Mouse (Mus musculus): ENCODE data around the gene Rnaseh2c.

Rnaseh2c gene

DNA sequence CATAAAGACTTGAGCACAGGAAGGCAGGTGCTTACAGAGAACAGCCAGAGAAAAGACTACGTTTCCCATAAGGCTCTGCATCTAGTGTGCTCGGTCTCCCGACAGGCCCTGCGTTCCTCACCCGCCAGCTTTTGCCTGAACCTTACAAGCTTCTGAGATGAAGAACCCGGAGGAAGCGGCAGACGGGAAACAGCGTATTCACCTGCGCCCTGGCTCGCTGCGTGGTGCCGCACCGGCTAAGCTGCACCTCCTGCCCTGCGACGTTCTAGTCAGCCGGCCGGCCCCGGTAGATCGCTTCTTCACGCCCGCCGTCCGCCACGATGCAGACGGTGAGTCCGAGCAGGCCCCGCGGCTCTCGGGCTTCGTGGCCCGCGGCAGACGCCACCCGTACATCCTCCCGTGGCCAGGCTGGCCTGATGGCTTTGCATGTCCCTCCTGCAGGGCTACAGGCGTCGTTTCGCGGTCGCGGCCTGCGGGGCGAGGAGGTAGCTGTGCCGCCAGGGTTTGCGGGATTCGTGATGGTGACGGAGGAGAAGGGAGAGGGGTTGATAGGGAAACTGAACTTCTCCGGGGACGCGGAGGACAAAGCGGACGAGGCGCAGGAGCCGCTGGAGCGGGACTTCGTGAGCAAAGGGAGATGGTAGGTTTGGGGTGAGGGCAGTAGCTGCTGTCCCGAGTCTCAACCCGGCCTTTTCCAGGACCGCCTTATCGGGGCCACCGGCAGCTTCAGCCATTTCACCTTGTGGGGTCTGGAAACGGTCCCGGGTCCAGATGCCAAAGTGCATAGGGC, at the start of gene Rnaseh2c:
TSS of gene Rnaseh2c (plus strand) at position 122 of the 790 bp plus-strand sequence.
- peak; percentile 97 for DNase-seq (ENCODE audit: low read depth, low spot score)

DNA sequence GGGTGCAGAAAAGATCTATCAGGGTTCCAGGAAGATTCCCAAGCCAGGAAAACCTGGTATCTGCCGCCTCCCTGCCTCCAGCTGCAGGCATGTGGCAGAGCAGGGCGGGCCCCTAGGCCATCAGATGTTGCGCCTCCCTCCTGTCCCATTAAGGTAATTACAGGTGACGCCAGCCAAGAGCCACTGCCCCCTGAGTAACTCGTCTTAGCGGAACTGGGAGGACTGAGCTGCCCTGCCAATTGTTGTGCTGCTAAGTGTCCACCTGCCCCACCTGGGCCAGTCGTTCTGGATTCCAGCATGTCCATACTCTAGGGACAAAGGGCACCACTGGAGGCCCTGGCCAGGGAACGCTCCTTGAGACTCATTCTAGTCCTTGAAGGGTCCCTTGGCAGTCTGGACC, 47.9 kb upstream of the Rnaseh2c start:
- DNase-seq (ENCODE audit: low read depth, low spot score), result no peak

DNA sequence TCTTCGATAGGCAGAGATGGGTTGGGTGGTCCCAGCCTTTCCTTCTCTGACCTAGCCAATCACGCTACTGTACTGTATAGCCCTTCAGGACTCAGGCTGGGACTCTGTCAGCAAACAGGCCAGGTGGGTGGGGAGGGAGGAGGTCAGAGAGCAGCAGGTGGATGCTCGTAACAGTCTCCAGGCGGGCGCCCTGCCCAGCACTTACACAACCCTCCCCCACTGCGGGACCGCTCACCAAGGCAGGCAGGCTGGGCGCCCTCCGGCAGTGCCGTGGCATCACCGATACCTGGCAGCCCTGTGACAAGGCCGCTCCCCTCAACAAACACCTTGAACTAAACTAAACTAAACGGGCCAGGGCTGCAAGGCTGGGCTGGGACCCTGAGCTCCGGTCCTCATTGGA, 47.5 kb upstream of the Rnaseh2c start:
- DNase-seq (ENCODE audit: low read depth, low spot score), result no peak

DNA sequence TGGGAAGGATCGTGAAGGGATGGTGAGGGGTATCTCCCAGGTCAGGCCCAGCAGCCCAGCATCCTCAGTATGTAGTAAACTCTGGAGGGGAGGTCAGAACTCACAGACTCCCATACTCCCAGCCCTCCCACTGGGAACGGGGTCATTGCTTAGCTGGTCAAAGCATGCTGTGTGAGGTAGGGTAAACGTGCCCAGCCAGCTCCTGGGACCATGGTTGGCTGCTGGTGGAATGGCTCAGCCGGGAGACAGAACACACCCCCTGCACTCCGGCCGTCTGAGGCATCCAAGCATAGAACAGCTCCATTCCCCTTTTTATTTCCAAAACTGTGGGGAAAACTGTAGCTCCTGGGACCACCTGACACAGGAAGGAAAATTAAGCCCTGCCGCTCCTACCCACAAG, 43.5 kb upstream of the Rnaseh2c start:
- DNase-seq (ENCODE audit: low read depth, low spot score), result no peak

DNA sequence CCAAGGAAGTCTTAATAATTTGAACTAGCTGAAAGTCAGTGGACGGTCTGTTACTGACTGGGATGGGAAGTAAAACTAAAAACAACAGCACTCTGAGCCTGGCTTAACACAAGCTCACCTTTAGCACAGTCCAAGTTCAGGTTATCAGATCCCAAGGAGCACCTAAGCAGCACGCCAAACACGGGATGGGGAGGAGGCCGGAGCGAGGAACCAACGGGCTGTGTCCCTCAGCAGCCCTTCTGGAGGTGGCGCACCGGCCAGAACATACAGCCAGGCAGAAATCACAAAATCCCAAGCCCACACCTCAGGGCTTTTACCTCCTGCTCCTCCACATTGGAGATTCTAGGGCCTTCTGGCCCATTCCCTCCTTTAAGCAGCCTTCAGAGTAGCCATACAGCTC, 42.9 kb upstream of the Rnaseh2c start:
- DNase-seq (ENCODE audit: low read depth, low spot score), result no peak

DNA sequence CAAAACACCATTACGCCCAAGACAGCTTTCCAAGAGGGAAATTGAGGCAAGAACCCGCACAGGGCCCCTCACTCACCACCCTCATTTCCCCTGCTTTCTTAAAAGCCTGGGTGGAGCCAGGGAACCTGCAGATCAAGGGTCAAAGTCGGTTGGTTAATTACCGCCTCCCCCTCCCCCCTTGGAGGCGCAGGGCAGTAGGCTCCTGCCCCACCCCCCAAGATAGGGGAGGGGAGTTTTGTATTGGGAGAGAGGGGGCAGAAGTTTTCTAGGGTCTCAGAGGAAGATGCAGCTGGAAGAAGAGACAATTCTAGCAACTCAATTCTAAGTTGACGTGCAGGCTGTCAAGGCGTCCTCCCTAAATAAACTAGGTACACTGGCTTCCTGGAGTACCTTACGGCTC, 42.4 kb upstream of the Rnaseh2c start:
- no peak for DNase-seq (ENCODE audit: low read depth, low spot score)

DNA sequence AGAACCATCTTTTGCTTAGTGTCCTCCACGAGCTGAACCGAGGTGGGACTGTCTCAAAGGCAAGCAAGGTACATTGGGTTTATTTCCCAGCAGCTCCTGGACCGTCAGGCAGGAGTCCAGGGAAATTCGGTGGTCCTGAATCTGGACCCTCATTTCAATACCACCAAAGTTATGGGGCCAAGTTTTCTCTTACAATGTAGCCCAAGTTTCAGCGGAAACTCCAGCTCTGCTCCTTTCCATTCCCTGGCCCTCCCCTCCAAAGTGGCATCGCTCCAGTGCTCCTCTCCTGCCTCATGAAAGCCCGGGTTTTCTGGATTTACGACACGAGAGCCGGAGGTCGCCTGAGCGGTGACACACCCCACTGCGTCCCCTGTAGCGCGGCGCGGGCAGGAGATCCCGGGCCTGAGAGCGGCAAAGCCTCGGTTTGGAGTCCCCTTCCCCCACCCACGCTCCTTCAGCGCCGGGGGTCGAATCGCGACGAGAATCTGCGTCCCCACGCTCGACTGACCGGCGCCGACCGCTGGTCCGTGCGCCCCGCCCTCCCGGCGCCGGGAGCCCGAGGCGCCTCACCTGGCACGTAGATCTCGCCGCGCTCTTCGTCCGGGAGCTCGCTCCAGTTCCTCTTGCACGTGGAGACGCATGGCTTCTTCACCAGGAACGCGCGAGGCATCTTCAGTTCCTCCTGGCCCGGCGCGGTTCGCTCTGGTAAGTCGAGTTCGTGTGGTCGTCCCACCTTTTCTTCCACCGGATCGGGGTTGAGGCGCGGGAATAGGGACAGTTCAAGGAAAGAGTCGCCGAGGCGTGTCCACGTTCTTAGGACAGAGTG, 41.8 kb upstream of the Rnaseh2c start:
- no peak for DNase-seq (ENCODE audit: low read depth, low spot score)

DNA sequence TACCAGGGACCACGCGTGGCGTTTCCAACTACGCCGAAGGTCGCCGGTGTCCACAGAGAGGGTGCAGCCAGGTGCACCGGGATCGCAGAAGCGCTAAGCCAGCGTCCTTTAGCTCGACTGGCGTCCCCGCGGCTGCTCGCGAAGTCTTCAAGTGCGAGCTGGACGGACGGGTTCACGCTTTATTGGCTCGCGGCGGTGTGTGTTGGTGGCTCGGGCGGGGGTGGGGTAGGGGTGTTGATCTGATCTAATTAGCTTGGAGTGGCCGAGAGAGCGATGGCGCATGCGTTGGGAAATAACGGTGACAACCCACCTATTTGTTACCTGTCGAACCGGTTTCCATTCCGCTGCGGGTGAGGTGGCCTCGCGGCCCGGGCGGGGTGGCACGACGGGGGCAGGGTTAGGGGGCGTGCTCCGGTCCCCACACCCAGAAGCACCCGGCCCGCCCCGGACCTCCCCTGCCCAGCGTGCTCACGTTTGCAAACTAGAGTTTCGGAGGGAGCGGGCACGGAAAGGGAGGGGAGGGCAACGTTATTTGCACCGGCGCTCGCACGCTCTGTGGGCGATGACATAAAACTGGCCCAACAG, 41.1 kb upstream of the Rnaseh2c start, which contains the start of gene Ovol1:
TSS of gene Ovol1 (minus strand) at position 190 of the 585 bp plus-strand sequence.
- DNase-seq (ENCODE audit: low read depth, low spot score), result no peak

DNA sequence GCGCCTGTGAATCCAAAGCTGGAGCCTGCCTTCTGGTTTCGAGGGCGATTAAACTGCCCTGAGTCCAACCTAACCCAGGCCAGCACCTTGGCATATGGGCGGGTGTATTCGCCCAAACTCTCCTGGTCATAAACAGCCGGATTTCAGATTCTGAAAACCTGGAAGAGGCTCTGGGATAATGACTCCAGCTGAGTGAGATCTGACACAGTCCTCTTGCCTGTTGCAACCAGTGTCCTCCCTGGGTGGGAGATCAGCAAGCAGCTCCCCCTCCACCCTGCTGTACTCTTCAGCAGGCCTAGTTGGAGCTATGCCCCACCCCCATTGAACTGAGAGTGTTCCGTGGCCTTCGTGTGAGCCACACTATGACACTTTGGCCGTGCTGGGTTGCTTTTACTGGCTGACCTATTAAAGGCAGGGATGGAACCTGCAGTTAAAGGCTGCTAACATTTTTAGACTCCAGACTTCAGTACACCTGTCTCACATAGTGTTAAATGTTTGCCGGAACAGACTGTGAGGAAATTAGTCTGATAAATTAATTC, 40.4 kb upstream of the Rnaseh2c start:
- DNase-seq (ENCODE audit: low read depth, low spot score), result no peak

DNA sequence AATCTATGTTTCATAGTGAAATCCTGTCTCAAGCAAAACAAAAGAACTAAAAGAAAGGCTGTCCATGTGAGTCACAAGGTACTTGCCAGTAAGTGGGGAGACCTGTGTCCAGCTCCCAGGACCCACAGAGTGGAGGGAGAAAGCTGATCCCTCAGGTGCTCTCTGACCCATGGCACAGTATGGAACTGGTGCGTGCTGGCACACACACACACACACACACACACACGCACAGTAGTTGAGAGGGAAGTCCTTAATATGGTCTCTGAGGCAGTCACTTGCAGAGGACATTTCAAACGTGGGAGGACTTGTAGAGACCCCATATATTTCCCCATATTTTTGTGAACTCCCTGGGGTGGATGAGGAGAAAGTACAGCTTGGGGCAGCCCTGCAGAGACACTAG, 39.8 kb upstream of the Rnaseh2c start:
- no peak for DNase-seq (ENCODE audit: low read depth, low spot score)

DNA sequence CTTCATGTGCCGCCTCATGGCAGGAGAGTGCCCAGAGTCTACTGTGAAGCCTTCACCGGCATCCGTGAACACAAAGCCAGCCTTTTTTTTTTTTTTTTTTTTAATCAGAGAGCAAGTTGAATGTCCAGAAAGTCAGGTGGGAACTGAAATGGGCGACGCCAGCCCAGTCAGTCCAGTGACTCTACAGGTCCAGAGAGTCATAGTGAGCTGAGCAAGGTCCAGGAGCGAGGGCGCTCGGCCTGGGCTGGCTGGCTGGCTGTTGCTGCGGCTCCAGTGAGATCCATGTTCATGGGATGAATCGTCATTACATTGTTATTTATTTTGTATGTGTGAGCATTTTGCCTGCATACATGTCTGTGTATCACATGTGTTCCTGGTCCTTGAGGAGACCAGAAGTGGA, 38.9 kb upstream of the Rnaseh2c start:
- DNase-seq (ENCODE audit: low read depth, low spot score), result no peak

DNA sequence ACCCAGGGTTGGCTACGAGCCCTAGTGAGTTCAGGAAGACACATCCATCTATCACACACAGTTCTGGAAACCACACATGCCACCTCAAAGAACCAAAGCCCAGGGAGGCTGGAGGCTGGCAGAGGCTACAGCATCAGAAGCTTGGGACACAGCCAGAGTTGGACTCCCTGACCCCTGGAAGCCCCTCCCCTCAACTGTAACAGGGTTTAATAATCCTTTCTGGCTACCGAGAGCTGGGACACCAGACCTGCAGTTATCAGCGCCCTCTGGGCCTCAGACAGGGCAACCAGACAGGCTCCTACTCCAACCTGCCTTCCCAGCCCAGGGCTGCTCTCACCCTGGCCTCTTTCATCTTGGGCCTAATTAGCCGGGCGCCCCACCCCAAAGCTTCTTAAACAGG, 35.4 kb upstream of the Rnaseh2c start:
- no peak for DNase-seq (ENCODE audit: low read depth, low spot score)

DNA sequence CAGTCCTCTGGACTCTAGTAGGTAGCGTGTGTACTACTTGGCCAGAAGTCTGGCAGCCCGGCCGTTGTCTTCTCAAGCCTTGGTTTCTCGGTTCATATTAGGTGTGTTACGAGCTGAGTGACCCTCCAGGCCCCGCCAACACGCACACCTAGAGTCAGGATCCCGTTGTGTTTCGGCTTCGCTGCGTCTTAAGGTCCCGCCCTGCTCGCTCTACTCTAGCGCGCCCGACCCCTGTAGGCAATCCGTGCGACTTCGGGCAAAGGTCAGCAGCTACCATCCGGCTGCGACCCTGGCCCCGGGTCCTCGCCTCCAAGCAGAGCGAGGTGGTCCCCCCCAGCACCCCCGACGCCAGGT, 34.5 kb upstream of the Rnaseh2c start:
- DNase-seq (ENCODE audit: low read depth, low spot score), result no peak

DNA sequence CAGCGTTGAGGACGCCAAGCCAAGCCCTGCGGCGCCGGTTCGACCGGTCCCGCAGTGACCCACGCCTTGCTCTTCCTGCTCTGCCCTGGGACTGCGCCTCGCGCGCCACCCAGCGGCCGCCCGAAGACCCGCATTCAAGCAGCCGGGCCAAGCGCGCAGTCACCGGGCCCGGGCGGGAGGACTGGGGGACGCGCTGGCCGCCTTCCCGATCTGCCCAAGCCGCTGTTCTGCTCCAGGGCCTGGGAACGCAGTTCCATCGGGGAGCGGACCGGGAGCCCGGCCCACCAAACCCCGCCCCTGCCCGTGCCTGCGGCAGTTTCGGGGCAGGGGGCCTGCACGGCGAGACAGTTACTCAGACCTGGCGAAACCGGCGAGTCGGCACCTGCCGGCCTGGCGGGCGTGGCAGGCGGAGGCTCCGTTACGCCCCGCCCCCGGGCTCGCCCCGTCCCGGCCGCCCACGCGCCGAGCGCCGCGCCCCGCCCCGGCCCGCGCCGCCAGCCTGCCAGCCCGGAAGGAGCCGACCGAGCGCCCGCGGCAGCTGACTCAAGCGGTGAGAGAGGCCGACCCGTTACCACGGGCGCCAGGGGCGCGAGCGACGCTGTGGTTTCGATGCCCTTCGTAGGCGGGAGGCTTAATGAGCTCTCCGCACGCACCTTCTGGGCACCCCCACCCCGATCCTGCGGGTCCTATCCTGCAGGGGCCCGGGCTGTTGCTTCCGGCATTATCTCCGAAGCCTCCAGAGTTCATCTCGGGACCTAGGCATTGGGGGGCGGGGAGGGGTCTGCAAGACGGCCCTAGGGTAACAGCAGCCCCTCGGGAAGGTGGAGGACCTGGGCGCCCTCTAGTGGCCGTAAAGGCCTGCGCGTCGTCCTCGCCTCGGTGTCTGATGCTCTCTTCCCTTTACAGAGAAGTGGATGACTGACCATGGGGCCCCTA, 33.9 kb upstream of the Rnaseh2c start, which contains the start of gene Ap5b1:
TSS of gene Ap5b1 (plus strand) at position 492 of the 936 bp plus-strand sequence.
- peak; percentile 89 for DNase-seq (ENCODE audit: low read depth, low spot score)

DNA sequence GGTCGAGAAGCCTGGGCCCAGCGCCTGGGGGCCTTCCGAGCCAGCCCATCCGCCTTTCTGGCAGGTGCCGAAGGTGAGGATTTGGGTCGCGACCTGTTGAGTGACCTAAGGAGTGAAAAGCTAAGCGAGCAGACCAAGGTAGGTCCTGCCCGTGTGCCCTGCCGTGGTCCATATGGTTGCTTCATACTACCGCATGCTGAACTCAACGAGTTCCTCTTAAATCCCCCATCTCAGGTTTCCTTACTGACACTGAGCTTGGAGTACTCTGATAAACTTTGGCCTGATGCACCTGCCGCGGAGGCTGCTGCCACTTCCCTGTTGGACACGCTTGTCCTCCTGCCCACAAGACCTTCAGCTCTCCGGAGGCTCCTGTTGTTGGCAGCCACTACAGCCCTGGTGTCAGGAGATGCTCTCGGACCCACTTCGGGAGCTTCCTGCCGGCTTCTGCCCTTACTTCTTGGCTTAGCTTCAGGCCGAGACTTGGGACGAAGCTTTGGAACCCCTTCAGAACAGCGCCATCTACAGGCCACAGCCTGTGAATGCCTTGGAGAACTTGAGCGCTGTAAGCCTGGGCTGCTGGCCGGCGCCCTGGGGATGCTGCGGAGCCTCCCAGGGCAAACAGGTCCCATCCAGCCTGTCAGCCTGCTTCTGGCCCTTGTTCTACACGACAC, 33.1 kb upstream of the Rnaseh2c start:
- peak; percentile 96 for DNase-seq (ENCODE audit: low read depth, low spot score)

DNA sequence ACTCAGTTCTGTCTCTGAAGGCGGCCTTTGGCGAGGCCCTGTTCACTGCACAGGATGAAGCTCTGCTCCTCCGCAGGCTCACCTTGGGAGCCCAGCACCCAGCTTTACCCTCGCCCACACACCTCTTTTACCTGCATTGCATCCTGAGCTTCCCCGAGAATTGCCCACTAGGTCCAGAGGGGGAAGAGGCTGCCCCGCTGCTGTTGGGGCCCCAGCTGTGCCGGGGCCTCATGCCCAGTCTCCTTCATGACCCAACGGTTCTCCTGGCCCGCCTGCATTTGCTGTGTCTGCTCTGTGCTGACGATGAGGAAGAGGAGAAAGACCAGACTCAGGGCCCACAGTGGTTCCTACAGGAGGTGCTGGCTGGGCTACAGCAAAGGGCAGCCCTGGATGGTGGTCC, 32.2 kb upstream of the Rnaseh2c start:
- DNase-seq (ENCODE audit: low read depth, low spot score), result no peak

DNA sequence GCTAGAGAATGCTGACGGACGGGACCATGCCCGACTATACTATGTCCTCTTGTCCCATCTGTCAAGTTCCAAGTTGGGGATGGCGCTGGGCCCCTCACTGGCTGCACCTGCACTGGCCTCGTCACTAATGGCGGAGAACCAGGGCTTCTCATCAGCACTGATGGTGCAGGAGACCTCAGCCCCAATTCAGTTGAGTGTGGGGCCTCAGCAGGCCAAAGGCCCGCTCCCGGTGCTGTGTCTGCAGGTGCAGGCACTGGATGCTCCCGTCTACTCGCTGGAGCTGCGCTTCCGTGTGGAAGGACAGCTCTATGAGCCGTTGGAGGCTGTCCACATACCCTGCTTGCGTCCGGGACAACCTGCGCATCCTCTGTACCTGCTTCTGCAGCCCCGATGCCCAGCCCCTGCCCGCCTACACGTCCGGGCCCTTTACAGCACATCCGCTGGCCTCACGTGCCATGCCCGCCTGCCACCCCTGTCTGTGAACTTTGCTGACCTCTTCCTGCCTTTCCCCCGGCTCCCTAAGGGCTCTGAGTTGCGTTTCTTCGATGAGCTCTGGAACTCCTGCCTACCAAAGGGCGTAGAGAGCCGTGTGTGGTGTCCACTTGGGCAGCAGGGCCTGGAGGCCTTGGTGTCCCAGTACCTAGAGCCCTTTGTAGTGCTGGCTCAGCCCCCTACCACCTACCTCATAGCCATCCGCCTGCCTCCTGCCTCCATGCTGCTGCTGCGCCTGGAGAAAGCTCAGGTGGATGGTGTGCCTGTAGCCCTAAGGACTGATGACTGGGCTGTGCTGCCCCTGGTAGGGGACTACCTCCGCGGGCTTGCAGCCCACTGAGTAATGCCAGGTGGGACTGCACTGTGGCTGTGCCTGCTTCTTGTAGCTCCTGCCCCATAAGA, 31.1 kb upstream of the Rnaseh2c start:
- no peak for DNase-seq (ENCODE audit: low read depth, low spot score)

DNA sequence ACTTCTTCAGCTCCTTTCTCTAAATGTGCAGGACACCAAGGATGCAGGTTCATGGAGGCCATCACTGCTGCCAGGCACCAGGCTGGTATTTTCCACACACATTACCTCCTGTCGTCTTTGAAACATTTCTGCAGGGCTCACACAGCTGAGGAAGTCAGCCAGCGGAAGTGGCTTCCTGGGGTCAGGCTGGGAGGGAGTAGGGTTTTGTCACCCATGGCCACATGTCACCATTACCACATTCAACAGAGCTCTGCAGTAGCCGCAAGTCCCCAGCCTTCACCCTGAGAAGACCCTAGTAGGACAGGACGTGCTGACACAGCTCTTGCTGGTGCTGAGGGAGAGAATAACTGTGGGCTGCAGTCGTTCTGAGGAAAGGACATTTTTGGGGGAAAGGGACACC, 29.8 kb upstream of the Rnaseh2c start:
- peak; percentile 20 for DNase-seq (ENCODE audit: low read depth, low spot score)

DNA sequence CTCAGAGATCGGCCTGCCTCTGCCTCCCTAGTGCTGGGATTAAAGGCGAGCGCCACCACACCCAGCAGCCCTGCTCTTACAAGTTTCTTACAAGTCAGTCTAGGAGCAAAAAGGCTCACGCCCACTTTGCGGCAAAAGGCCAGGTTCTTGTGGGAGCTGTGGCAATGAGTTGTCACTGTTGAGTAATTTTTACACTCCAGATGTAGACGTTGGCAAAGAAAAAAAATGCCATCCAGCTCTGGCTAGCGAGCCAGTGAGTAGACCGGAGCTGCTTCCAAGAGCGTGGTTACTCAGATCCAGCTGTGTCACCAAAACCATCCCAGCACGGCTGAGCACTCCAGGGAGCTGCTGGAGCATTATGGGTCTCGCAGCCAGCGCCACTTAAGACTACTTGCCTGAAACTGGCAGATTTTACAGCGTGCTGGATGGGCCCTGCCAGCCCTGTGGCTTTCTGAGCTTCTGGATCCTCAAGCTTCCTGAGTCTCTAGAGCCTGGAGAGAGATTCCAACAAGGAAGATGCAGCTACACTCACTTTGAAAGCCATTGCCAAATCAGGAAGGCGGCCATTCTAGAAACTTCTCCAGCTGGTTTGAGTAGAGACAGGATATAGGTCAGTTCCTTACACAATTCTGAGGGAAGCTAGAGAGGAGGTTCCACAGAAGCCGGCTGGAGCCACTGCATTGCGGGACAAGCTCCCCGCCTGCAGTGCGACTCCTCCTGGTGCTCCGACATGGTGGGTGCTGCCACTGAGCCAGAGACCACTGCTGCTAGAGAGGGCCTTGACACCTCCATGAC, 29.1 kb upstream of the Rnaseh2c start:
- peak; percentile 88 for DNase-seq (ENCODE audit: low read depth, low spot score)
